Mouse (Mus musculus) liver, adult 2 months (tissue): Measurements from ENCODE around the gene Tcea3.
A peak's percentile ranks its signal among the peaks of the same experiment; 100 is the strongest.

Source experiments
- CTCF ChIP-seq: fragments of 200-500 bp; IDR thresholded peaks from 2 replicates; pipeline ENCODE4 v1.5.1; 2011; ENCODE audit warnings: low read depth, low read length, control low read depth
- POLR2A ChIP-seq: fragments of 200-500 bp; IDR thresholded peaks from 2 replicates; pipeline ENCODE4 v1.6.1; 2011; ENCODE audit warnings: low read length, control low read depth; ENCODE audit not compliant: insufficient read depth; ENCODE audit errors: extremely low read depth

GRCm38 (mm10) chr4:136199562-136200292 lies 47.8 kb upstream of the Tcea3 start:
- peak; percentile 89 for TF ChIP-seq CTCF
- no peak for TF ChIP-seq POLR2A
